Mouse (Mus musculus): ENCODE measurements around the gene Mapk13. TPM values are rescaled to one million over a fixed set of nuclear protein-coding genes. Genes with fewer than 3 reads are reported as not detected.
"Not testable (repeated sequence)": the region's sequence is repeated elsewhere in the genome, so short reads cannot be mapped to it uniquely, and the experiment has no call there.

The Mapk13 gene
- total and polyA plus RNA-seq, 3 experiments: 0.04 to 1.4 TPM; not detected in 1

DNA sequence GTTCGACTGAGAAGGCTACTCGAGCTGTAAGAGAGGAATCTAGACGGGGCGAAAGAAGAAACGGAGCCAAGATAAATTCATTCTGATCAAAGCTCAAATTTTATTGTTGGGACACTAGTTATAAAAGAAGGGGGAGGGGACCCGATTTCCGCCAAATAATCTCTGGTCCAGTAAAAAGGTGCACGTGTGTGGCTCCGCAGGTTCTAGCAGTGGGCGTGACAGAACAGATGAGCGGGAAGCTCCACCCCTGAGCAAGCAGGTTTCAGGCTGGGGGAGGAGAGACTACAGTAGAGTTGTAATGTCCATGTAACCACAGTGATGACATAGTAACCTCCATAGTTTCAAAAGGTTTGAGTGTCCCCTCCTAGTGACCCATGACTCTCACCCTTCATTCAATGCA, 41.6 kb upstream of the Mapk13 start:
- H3K36me3 ChIP-seq (ENCODE audit: control insufficient read depth in 1 of 2, insufficient read depth in 2 of 2, low read length in 2 of 2): peaks cover 2 to 29% of the 10 kb centered on the region in 2 experiments
- H3K4me3 ChIP-seq (ENCODE audit: control insufficient read depth in 1 of 2, insufficient read depth in 1 of 2, low read depth in 2 of 2, low read length in 2 of 2); H3K27ac ChIP-seq (ENCODE audit: control insufficient read depth, low read depth, low read length); DNase-seq (ENCODE audit: low read depth, low spot score); H3K9ac ChIP-seq (ENCODE audit: control insufficient read depth, low read depth, low read length, poor library complexity, severe bottlenecking); H3K9me3 ChIP-seq (replicated peaks; ENCODE audit: insufficient read depth, low read length); H3K79me2 ChIP-seq (ENCODE audit: control insufficient read depth, insufficient read depth, low read length, poor library complexity); H3K27me3 ChIP-seq (ENCODE audit: control insufficient read depth in 1 of 2, insufficient read depth in 2 of 2, low read length in 2 of 2); H3K4me1 ChIP-seq (ENCODE audit: control insufficient read depth in 1 of 2, insufficient read depth in 2 of 2, low read length in 2 of 2): not testable (repeated sequence)

DNA sequence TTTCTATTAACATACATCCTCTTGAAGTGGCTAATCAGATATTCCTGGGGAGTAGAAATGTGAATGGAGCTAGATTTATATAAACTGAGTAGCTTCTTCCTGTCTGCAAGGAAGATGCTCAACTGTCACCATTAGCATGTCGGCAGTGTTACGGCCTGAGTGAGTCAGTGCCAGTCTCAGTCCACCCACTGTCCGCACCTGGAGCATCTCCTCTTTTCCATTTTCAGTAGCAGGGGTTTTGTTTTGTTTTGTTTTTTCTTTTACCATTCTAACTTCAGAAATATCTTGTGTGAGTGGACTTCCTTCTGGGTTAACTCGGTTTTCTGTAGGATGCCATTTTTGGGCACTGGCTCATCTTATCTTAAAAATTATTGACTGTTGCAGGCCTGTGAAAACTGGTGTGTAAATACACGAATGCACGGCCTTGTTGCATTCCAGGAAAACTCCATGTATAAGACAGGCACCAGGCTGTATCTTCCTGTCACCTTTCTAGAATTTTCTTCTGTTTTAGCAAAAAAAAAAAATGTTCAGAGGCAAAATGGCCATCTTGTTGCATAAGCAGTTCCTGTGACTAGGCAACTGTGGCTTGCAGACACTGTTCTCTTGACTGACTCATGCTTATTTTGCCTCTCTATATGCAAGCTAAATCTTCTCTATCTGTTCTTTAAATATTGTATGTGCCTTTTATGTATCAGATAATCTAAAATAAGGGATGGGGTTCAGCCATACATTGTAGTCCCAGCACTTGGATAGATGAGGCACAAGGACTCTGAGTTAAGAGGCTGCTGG, 33.6 kb upstream of the Mapk13 start:
- Histone ChIP-seq H3K4me3 (ENCODE audit: control insufficient read depth in 1 of 2, insufficient read depth in 1 of 2, low read depth in 2 of 2, low read length in 2 of 2) (no peak overlapping the region), H3K27me3 (ENCODE audit: control insufficient read depth in 1 of 2, insufficient read depth in 2 of 2, low read length in 2 of 2) (no peaks in the 10 kb centered on the region), H3K9me3 (replicated peaks; ENCODE audit: insufficient read depth, low read length) (no peaks in the 10 kb centered on the region), H3K27ac (ENCODE audit: control insufficient read depth, low read depth, low read length) (no peak overlapping the region), H3K79me2 (ENCODE audit: control insufficient read depth, insufficient read depth, low read length, poor library complexity) (no peaks in the 10 kb centered on the region), H3K4me1 (ENCODE audit: control insufficient read depth in 1 of 2, insufficient read depth in 2 of 2, low read length in 2 of 2) (no peaks in the 10 kb centered on the region; a peak in 1 of 4 replicates), H3K9ac (ENCODE audit: control insufficient read depth, low read depth, low read length, poor library complexity, severe bottlenecking) (no peak overlapping the region), H3K36me3 (ENCODE audit: control insufficient read depth in 1 of 2, insufficient read depth in 2 of 2, low read length in 2 of 2) (peaks cover 0 to 8% of the 10 kb centered on the region in 2 experiments; a peak in 2 of 4 replicates)
- TF ChIP-seq HCFC1 (IDR thresholded peaks at IDR 0.05; ENCODE audit: low read depth, low read length) (no peak), MYC (IDR thresholded peaks at IDR 0.05; ENCODE audit: low read depth, low read length) (no peak), USF2 (IDR thresholded peaks at IDR 0.05; ENCODE audit: borderline replicate concordance in 1 of 2, insufficient read depth in 1 of 2, low read depth in 1 of 2, low read length in 2 of 2) (no peak), RAD21 (IDR thresholded peaks at IDR 0.05; ENCODE audit: low read depth, low read length) (no peak)
- DNase-seq (ENCODE audit: low read depth, low spot score): no peak

DNA sequence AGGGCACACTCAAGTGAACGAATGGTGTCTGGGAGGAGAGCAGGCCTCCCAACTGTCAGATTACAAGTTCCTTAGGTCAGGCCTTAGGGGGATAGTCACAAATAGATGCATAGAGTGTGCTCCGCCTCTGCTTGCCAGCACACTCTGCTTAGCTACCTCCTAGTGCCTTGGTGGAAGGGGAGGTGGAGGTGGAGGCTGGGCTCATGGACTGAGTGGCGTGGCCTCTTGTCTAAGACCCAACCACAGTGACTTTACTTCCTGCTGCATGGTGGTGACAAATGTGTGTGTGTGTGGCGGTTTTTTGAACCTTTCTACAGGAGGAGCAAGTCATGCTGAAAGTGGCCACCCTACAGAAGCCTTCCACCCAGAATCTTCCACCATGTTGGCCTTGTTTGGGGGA, 32.6 kb upstream of the Mapk13 start:
- Histone ChIP-seq H3K27me3 (ENCODE audit: control insufficient read depth in 1 of 2, insufficient read depth in 2 of 2, low read length in 2 of 2) (no peaks in the 10 kb centered on the region), H3K4me1 (ENCODE audit: control insufficient read depth in 1 of 2, insufficient read depth in 2 of 2, low read length in 2 of 2) (no peaks in the 10 kb centered on the region; a peak in 1 of 4 replicates), H3K9ac (ENCODE audit: control insufficient read depth, low read depth, low read length, poor library complexity, severe bottlenecking) (no peak overlapping the region), H3K9me3 (replicated peaks; ENCODE audit: insufficient read depth, low read length) (no peaks in the 10 kb centered on the region), H3K4me3 (ENCODE audit: control insufficient read depth in 1 of 2, insufficient read depth in 1 of 2, low read depth in 2 of 2, low read length in 2 of 2) (no peak overlapping the region), H3K27ac (ENCODE audit: control insufficient read depth, low read depth, low read length) (no peak overlapping the region), H3K36me3 (ENCODE audit: control insufficient read depth in 1 of 2, insufficient read depth in 2 of 2, low read length in 2 of 2) (peaks cover 0 to under 1% of the 10 kb centered on the region in 2 experiments; a peak in 1 of 4 replicates), H3K79me2 (ENCODE audit: control insufficient read depth, insufficient read depth, low read length, poor library complexity) (no peaks in the 10 kb centered on the region)
- TF ChIP-seq RCOR1 (IDR thresholded peaks at IDR 0.05; ENCODE audit: low read depth, low read length): no peak
- no peak for TF ChIP-seq ZNF384 (IDR thresholded peaks at IDR 0.05; ENCODE audit: low read depth, low read length)
- no peak for TF ChIP-seq GABPA (IDR thresholded peaks at IDR 0.05; ENCODE audit: low read depth, low read length)
- DNase-seq (ENCODE audit: low read depth, low spot score): no peak

All from MEL (cell line).